ENCODE assay signal across 8 mouse cellular contexts in the genomic region with DNA sequence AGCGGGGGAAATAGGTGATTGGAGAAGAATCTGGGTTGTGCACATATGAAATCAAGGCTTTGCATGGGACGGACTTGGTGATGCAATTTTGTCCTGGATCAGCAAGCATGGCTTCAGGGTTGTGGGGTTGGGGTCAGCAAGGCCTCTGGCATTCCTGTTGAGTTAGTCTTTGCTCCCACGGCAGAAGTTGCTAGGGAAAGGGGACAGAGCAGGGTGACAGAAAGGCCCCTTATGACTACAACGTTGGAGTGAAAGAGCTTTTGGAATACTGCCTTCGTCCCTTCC. TPM values are rescaled to one million over a fixed set of nuclear protein-coding genes. Genes with fewer than 3 reads are reported as not detected.
DNase-seq lines count a peak whose midpoint lies in the region; ATAC-seq and TF ChIP-seq lines count a peak whose summit lies in the region.

No protein-coding gene starts in this region.

- no peak for TF ChIP-seq POLR2A in myocyte (IDR thresholded peaks at IDR 0.05; ENCODE audit: insufficient read length, low read depth)

- H3K79me2 ChIP-seq in myocyte (ENCODE audit: control insufficient read depth, insufficient read depth) = no peaks in the 10 kb centered on the region

- DNase-seq in kidney, postnatal 4 days = no peak
- DNase-seq in embryonic facial prominence, embryonic 11.5 days (ENCODE audit: low spot score) = no peak
- DNase-seq in hindbrain, postnatal 0 days (ENCODE audit: low spot score) = no peak
- DNase-seq in left cerebral cortex, adult 9 months (ENCODE audit: low spot score in 2 of 2) = no peak
- DNase-seq in frontal cortex, postnatal 14 days (ENCODE audit: low spot score in 2 of 2) = no peak
- no peak for DNase-seq in gastrocnemius, adult 8-10 months (ENCODE audit: low spot score in 2 of 2)

- peak overlapping the region; percentile 96 for H3K27ac ChIP-seq in kidney, embryonic 16.5 days (ENCODE audit: low read length)
- H3K27ac ChIP-seq in embryonic facial prominence, embryonic 11.5 days (replicated peaks; ENCODE audit: low read depth, low read length) = peak overlapping the region; percentile 36
- peak overlapping the region; percentile 88 for H3K27ac ChIP-seq in hindbrain, postnatal 0 days

- ATAC-seq in kidney, embryonic 16.5 days (ENCODE audit: low FRiP score, low TSS enrichment) = no peak
- ATAC-seq in embryonic facial prominence, embryonic 11.5 days (replicated peaks; ENCODE audit: insufficient number of reproducible peaks, low FRiP score, low TSS enrichment, low read depth) = no peak
- no peak for ATAC-seq in hindbrain, postnatal 0 days

- H3K9ac ChIP-seq in kidney, embryonic 16.5 days (replicated peaks; ENCODE audit: low read length) = peak overlapping the region; percentile 79
- H3K9ac ChIP-seq in embryonic facial prominence, embryonic 11.5 days (replicated peaks; ENCODE audit: low read length) = peak overlapping the region; percentile 52
- H3K9ac ChIP-seq in hindbrain, postnatal 0 days (replicated peaks; ENCODE audit: low read length) = peak overlapping the region; percentile 45

- no peak for TF ChIP-seq CTCF in hindbrain, postnatal 0 days (IDR thresholded peaks at IDR 0.05; ENCODE audit: low read depth)

- H3K4me3 ChIP-seq in kidney, embryonic 16.5 days (ENCODE audit: low read length) = peak overlapping the region; percentile 69
- H3K4me3 ChIP-seq in embryonic facial prominence, embryonic 11.5 days (ENCODE audit: low read depth, low read length) = peak overlapping the region; percentile 37
- H3K4me3 ChIP-seq in hindbrain, postnatal 0 days (ENCODE audit: low read length) = peak overlapping the region; percentile 43
- peak overlapping the region; percentile 28 for H3K4me3 ChIP-seq in myocyte

- peak overlapping the region; percentile 61 for H3K4me2 ChIP-seq in kidney, embryonic 16.5 days (replicated peaks; ENCODE audit: low read depth, low read length)
- H3K4me2 ChIP-seq in embryonic facial prominence, embryonic 11.5 days (ENCODE audit: low read depth, low read length) = peak overlapping the region; percentile 47
- peak overlapping the region; percentile 50 for H3K4me2 ChIP-seq in hindbrain, postnatal 0 days (ENCODE audit: low read depth, low read length)
- H3K4me2 ChIP-seq in myocyte (ENCODE audit: low read depth) = peak overlapping the region; percentile 61

- peaks cover 27% of the 10 kb centered on the region for H3K36me3 ChIP-seq in kidney, embryonic 16.5 days (ENCODE audit: insufficient read depth, low read length)
- H3K36me3 ChIP-seq in embryonic facial prominence, embryonic 11.5 days (replicated peaks; ENCODE audit: control insufficient read depth, insufficient read depth, low read depth, low read length) = no peaks in the 10 kb centered on the region
- no peaks in the 10 kb centered on the region for H3K36me3 ChIP-seq in hindbrain, postnatal 0 days (ENCODE audit: insufficient read depth, low read length)
- no peaks in the 10 kb centered on the region for H3K36me3 ChIP-seq in myocyte (ENCODE audit: control insufficient read depth, insufficient read depth)

- no peaks in the 10 kb centered on the region for H3K27me3 ChIP-seq in kidney, embryonic 16.5 days (ENCODE audit: insufficient read depth, low read length)
- no peaks in the 10 kb centered on the region for H3K27me3 ChIP-seq in embryonic facial prominence, embryonic 11.5 days (ENCODE audit: control insufficient read depth, insufficient read depth, low read length)
- H3K27me3 ChIP-seq in hindbrain, postnatal 0 days (ENCODE audit: insufficient read depth, low read length) = no peaks in the 10 kb centered on the region
- no peaks in the 10 kb centered on the region for H3K27me3 ChIP-seq in myocyte (ENCODE audit: control insufficient read depth, insufficient read depth, insufficient read length)

- 65% methylated on average over 5 of the region's 5 CpGs for WGBS in kidney, embryonic 16.5 days
- WGBS in embryonic facial prominence, embryonic 11.5 days = 62% methylated on average over 5 of the region's 5 CpGs
- 56% methylated on average over 5 of the region's 5 CpGs for WGBS in hindbrain, postnatal 0 days

- peaks cover 5% of the 10 kb centered on the region; the same call in 1 of the 2 replicates for H3K9me3 ChIP-seq in kidney, embryonic 16.5 days (ENCODE audit: low read length)
- H3K9me3 ChIP-seq in embryonic facial prominence, embryonic 11.5 days (replicated peaks; ENCODE audit: control insufficient read depth, low read length) = no peaks in the 10 kb centered on the region
- no peaks in the 10 kb centered on the region for H3K9me3 ChIP-seq in hindbrain, postnatal 0 days (ENCODE audit: low read length)

- H3K4me1 ChIP-seq in kidney, embryonic 16.5 days (ENCODE audit: insufficient read depth, low read length) = peaks cover 10% of the 10 kb centered on the region
- no peaks in the 10 kb centered on the region; the same call in 1 of the 2 replicates for H3K4me1 ChIP-seq in embryonic facial prominence, embryonic 11.5 days (ENCODE audit: control insufficient read depth, insufficient read depth, low read length)
- H3K4me1 ChIP-seq in hindbrain, postnatal 0 days (ENCODE audit: insufficient read depth, low read length) = peaks cover 8% of the 10 kb centered on the region

- H3ac ChIP-seq in myocyte (ENCODE audit: control insufficient read depth, insufficient read length) = no peak overlapping the region

TF ChIP-seq in myocyte, 11 proteins besides CTCF, POLR2A, EP300 and RAD21:
- TF ChIP-seq MYOG (IDR thresholded peaks at IDR 0.05; ENCODE audit: control insufficient read depth in 1 of 3, insufficient read depth in 1 of 3, insufficient read length in 2 of 3, low read depth in 2 of 3) (no peak), REST (IDR thresholded peaks at IDR 0.05; ENCODE audit: insufficient read depth, insufficient read length) (no peak), E2F4 (IDR thresholded peaks at IDR 0.05; ENCODE audit: insufficient read depth) (no peak)

RNA-seq across cellular contexts. Expression of a gene that starts 0.8 kb away (rescaled TPM):
- 97.4 and 103 TPM in 2 replicates for polyA plus RNA-seq in kidney, embryonic 16.5 days (2015; fragmentation: Nextera tagmentation; extraction: Ambion mirVana)
- polyA plus RNA-seq in embryonic facial prominence, embryonic 11.5 days (2014; fragmentation: Nextera tagmentation; extraction: Ambion mirVana) = 71.9 and 72.7 TPM in 2 replicates
- total RNA-seq in hindbrain, postnatal 0 days (2014; rRNA removed) = 8.5 and 11.4 TPM in 2 replicates
- 33.3 and 35.4 TPM in 2 replicates for polyA plus RNA-seq in hindbrain, postnatal 0 days (2015; fragmentation: Nextera tagmentation; extraction: Ambion mirVana)
- 18.1 TPM for polyA plus RNA-seq in myocyte (2012; fragmentation: generic; extraction: Trizol)
- 100 to 1,000 TPM in 2 of 4 experiments, 10 to 100 TPM in 2; 81.5 to 137 (median 98.1) TPM for total RNA-seq in gastrocnemius, adult 8-10 months (2022)

RNA-seq across cellular contexts. Expression of a gene that starts 26.5 kb away (rescaled TPM):
- 34.7 and 39.3 TPM in 2 replicates for polyA plus RNA-seq in kidney, embryonic 16.5 days (2015; fragmentation: Nextera tagmentation; extraction: Ambion mirVana)
- 28.0 and 28.5 TPM in 2 replicates for polyA plus RNA-seq in embryonic facial prominence, embryonic 11.5 days (2014; fragmentation: Nextera tagmentation; extraction: Ambion mirVana)
- 7.4 and 11.3 TPM in 2 replicates for total RNA-seq in hindbrain, postnatal 0 days (2014; rRNA removed)
- 12.7 and 14.8 TPM in 2 replicates for polyA plus RNA-seq in hindbrain, postnatal 0 days (2015; fragmentation: Nextera tagmentation; extraction: Ambion mirVana)
- 8.7 TPM for polyA plus RNA-seq in myocyte (2012; fragmentation: generic; extraction: Trizol)
- 1 to 10 TPM; 5.1 to 8.7 (median 7.2) TPM for total RNA-seq in gastrocnemius, adult 8-10 months (2022)

RNA-seq across cellular contexts. Expression of a gene that starts 40.1 kb away (rescaled TPM):
- 499 and 566 TPM in 2 replicates for polyA plus RNA-seq in kidney, embryonic 16.5 days (2015; fragmentation: Nextera tagmentation; extraction: Ambion mirVana)
- polyA plus RNA-seq in embryonic facial prominence, embryonic 11.5 days (2014; fragmentation: Nextera tagmentation; extraction: Ambion mirVana) = 914 and 941 TPM in 2 replicates
- total RNA-seq in hindbrain, postnatal 0 days (2014; rRNA removed) = 609 and 851 TPM in 2 replicates
- 533 and 549 TPM in 2 replicates for polyA plus RNA-seq in hindbrain, postnatal 0 days (2015; fragmentation: Nextera tagmentation; extraction: Ambion mirVana)
- 932 TPM for polyA plus RNA-seq in myocyte (2012; fragmentation: generic; extraction: Trizol)
- 100 to 1,000 TPM; 161 to 241 (median 222) TPM for total RNA-seq in gastrocnemius, adult 8-10 months (2022)

RNA-seq across cellular contexts. Expression of a gene that starts 52.7 kb away (rescaled TPM):
- polyA plus RNA-seq in kidney, embryonic 16.5 days (2015; fragmentation: Nextera tagmentation; extraction: Ambion mirVana) = 3.1 and 4.4 TPM in 2 replicates
- polyA plus RNA-seq in embryonic facial prominence, embryonic 11.5 days (2014; fragmentation: Nextera tagmentation; extraction: Ambion mirVana) = 0.39 TPM in 1 of 2 replicates, not detected in the other
- total RNA-seq in hindbrain, postnatal 0 days (2014; rRNA removed) = 1.2 TPM in 1 of 2 replicates, not detected in the other
- 1.4 TPM in 2 replicates for polyA plus RNA-seq in hindbrain, postnatal 0 days (2015; fragmentation: Nextera tagmentation; extraction: Ambion mirVana)
- polyA plus RNA-seq in myocyte (2012; fragmentation: generic; extraction: Trizol) = 0.06 TPM
- total RNA-seq in gastrocnemius, adult 8-10 months (2022) = under 1 TPM in 3 of 4 experiments, not detected in 1; 0.29 to 0.46 (median 0.34) TPM

Comparison
In these comparisons a context has a peak if more than half of its experiments do, and no peak if none do; other contexts are left out.
1. H3K27ac ChIP-seq: peak in every context shown above with its lines; median percentile 96 in kidney, embryonic 16.5 days; 88 in hindbrain, postnatal 0 days; 36 in embryonic facial prominence, embryonic 11.5 days.